11 mouse cellular contexts compared by ENCODE assay signal in the genomic region with DNA sequence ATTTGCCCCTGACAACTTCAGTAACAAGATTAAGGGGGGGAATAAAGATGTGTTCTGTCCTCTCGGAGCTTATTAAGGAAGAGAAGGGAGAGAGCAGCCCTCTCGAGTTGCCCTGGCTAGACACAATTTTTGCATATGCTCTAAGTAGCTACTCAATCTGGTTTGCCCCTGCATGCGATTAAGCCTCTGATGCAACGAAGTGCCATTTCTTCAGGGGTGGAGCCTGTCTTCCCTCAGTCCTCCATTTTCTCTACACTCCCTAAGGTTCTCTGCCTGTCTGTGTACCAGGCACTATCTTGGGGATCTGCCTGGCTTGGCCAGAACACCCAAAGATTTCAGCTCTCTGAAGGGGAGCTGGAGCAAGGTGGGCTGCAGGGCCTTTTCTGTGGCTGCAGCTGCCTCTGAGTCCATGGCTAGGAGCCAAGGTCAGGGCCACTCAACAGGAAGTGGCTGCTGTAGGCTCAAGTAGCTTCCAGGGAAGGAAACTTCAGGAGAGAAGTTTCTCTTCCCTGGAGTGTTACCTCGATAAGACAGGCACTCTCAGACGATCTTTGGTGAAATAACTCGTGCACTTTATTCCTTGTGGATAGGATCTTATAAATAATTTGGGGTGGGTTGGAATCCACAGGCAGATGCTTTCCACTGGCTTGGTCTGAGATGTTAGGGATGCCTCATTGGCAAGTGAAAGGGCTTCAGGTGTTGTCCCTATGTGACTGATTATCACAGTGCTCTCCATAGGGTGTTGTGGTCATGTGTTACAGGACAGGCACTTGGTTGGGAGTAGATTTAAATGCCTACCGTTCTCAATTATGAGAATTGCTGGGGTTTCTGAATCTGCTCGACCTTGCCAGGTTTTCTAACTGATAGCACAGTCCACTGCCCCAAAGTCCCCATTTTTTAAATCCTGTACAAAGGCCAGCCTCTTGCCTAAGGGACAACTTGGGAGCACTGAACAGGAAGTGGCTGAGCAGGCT. TPM values are rescaled to one million over a fixed set of nuclear protein-coding genes. Genes with fewer than 3 reads are reported as not detected.
DNase-seq lines count a peak whose midpoint lies in the region; ATAC-seq and TF ChIP-seq lines count a peak whose summit lies in the region.
"Had no signal": no experiment of that assay in that cellular context is flagged by ENCODE, and none has a peak within 500 bp of the region (broad histone marks: within the 10 kb centered on the region; RNA-seq: fewer than 3 reads in every experiment).

No protein-coding gene starts in this region.

- ATAC-seq in heart, embryonic 16.5 days (replicated peaks; ENCODE audit: extremely low read depth, insufficient read depth, low FRiP score): peak; percentile 49; the same call in 1 of the 2 replicates
- ATAC-seq in lung, embryonic 16.5 days (ENCODE audit: low read depth): 0 out of 2 replicates have a peak, but pooled peaks have one; percentile 37
- no peak for ATAC-seq in neural tube, embryonic 15.5 days (ENCODE audit: low FRiP score)
- ATAC-seq: liver, postnatal 0 days had no signal

- H3K9ac ChIP-seq in heart, embryonic 16.5 days (ENCODE audit: low read length): no peak overlapping the region
- no peak overlapping the region for H3K9ac ChIP-seq in heart, adult 2 months (ENCODE audit: low read depth, low read length)
- H3K9ac ChIP-seq in MEL (ENCODE audit: control insufficient read depth, low read depth, low read length, poor library complexity, severe bottlenecking): peak overlapping the region; percentile 11; the same call in 1 of the 2 replicates
- H3K9ac ChIP-seq in lung, embryonic 16.5 days (ENCODE audit: low read length): no peak overlapping the region
- no peak overlapping the region for H3K9ac ChIP-seq in neural tube, embryonic 15.5 days (replicated peaks)
- H3K9ac ChIP-seq: limb, embryonic 12.5 days; liver, postnatal 0 days had no signal

- intact Hi-C loops in heart, adult 2 months (cut with DNase I): no loop called here

- 0 out of 2 replicates have a peak, but pooled peaks cover 4% of the 10 kb centered on the region for H3K4me1 ChIP-seq in heart, embryonic 16.5 days (ENCODE audit: control insufficient read depth, insufficient read depth, low read length)
- H3K4me1 ChIP-seq in heart, adult 2 months (ENCODE audit: control insufficient read depth, insufficient read depth, low read length): 0 out of 2 replicates have a peak, but pooled peaks cover 1% of the 10 kb centered on the region
- peaks cover 6 to 13% of the 10 kb centered on the region in 2 experiments; a peak in 3 of 4 replicates for H3K4me1 ChIP-seq in MEL (ENCODE audit: control insufficient read depth in 1 of 2, insufficient read depth in 2 of 2, low read length in 2 of 2)
- H3K4me1 ChIP-seq in lung, embryonic 16.5 days (replicated peaks; ENCODE audit: control insufficient read depth, insufficient read depth, low read length): peaks cover 7% of the 10 kb centered on the region; the same call in 1 of the 2 replicates
- H3K4me1 ChIP-seq in neural tube, embryonic 15.5 days: no peaks in the 10 kb centered on the region
- H3K4me1 ChIP-seq: limb, embryonic 12.5 days had no signal

- no peak for TF ChIP-seq POLR2A in heart, adult 2 months (IDR thresholded peaks at IDR 0.05; ENCODE audit: insufficient read depth, low read depth, low read length)
- TF ChIP-seq POLR2A in MEL (IDR thresholded peaks at IDR 0.05; ENCODE audit: control insufficient read depth in 1 of 2, insufficient read depth in 1 of 2, low read depth in 1 of 2, low read length in 2 of 2, poor library complexity in 1 of 2): no peak

- no peak for TF ChIP-seq EP300 in heart, adult 2 months (IDR thresholded peaks at IDR 0.05; ENCODE audit: insufficient read depth, low read depth, low read length)
- no peak for TF ChIP-seq EP300 in MEL (IDR thresholded peaks at IDR 0.05; ENCODE audit: low read depth in 1 of 2, low read length in 2 of 2)

- no peaks in the 10 kb centered on the region for H3K27me3 ChIP-seq in heart, embryonic 16.5 days (ENCODE audit: control insufficient read depth, insufficient read depth, low read length)
- H3K27me3 ChIP-seq in heart, adult 2 months (ENCODE audit: control insufficient read depth, insufficient read depth, low read length): no peaks in the 10 kb centered on the region
- no peaks in the 10 kb centered on the region for H3K27me3 ChIP-seq in MEL (ENCODE audit: control insufficient read depth in 1 of 2, insufficient read depth in 2 of 2, low read length in 2 of 2)
- no peaks in the 10 kb centered on the region for H3K27me3 ChIP-seq in lung, embryonic 16.5 days (ENCODE audit: control insufficient read depth, insufficient read depth, low read depth, low read length)
- H3K27me3 ChIP-seq in neural tube, embryonic 15.5 days (replicated peaks): no peaks in the 10 kb centered on the region
- H3K27me3 ChIP-seq: limb, embryonic 12.5 days had no signal

- H3K27ac ChIP-seq in heart, embryonic 16.5 days (ENCODE audit: low read length): no peak overlapping the region
- no peak overlapping the region for H3K27ac ChIP-seq in heart, adult 2 months
- H3K27ac ChIP-seq in MEL (ENCODE audit: control insufficient read depth, low read depth, low read length): peak overlapping the region; percentile 24; the same call in 1 of the 2 replicates
- H3K27ac ChIP-seq in lung, embryonic 16.5 days (ENCODE audit: low read length): peak overlapping the region; percentile 69
- H3K27ac ChIP-seq in neural tube, embryonic 15.5 days (replicated peaks): no peak overlapping the region
- H3K27ac ChIP-seq: limb, embryonic 12.5 days had no signal

- no peaks in the 10 kb centered on the region for H3K79me2 ChIP-seq in heart, adult 2 months (replicated peaks; ENCODE audit: control insufficient read depth, insufficient read depth, low read length)
- H3K79me2 ChIP-seq in MEL (ENCODE audit: control insufficient read depth, insufficient read depth, low read length, poor library complexity): no peaks in the 10 kb centered on the region

- H3K36me3 ChIP-seq in heart, embryonic 16.5 days (ENCODE audit: control insufficient read depth, insufficient read depth): no peaks in the 10 kb centered on the region
- no peaks in the 10 kb centered on the region for H3K36me3 ChIP-seq in heart, adult 2 months (ENCODE audit: control insufficient read depth, insufficient read depth, low read length)
- peaks cover 0 to 4% of the 10 kb centered on the region in 2 experiments; a peak in 2 of 4 replicates for H3K36me3 ChIP-seq in MEL (ENCODE audit: control insufficient read depth in 1 of 2, insufficient read depth in 2 of 2, low read length in 2 of 2)
- H3K36me3 ChIP-seq in lung, embryonic 16.5 days (ENCODE audit: control insufficient read depth, insufficient read depth, low read length): no peaks in the 10 kb centered on the region
- H3K36me3 ChIP-seq in neural tube, embryonic 15.5 days: no peaks in the 10 kb centered on the region
- H3K36me3 ChIP-seq: limb, embryonic 12.5 days had no signal

- DNase-seq in heart, adult 2 months: no peak
- DNase-seq in 416B (ENCODE audit: low read depth): peak; percentile 52
- peak; percentile 32 for DNase-seq in MEL (ENCODE audit: low read depth, low spot score)
- DNase-seq in adipocyte (ENCODE audit: low spot score): no peak
- no peak for DNase-seq in right cerebral cortex, postnatal 10 days (ENCODE audit: low spot score in 2 of 2)
- DNase-seq: layer of hippocampus, adult 9-11 months; liver, postnatal 0 days had no signal

- no peak for TF ChIP-seq CTCF in heart, adult 2 months (IDR thresholded peaks at IDR 0.05)
- no peak for TF ChIP-seq CTCF in MEL (IDR thresholded peaks at IDR 0.05 in 2 of 3, conservative IDR thresholded peaks at IDR 0.05 in 1 of 3; ENCODE audit: control insufficient read depth in 1 of 3, insufficient read depth in 1 of 3, low read depth in 2 of 3, low read length in 3 of 3, poor library complexity in 1 of 3, severe bottlenecking in 1 of 3)

- 0 out of 2 replicates have a peak, but pooled peaks cover 2% of the 10 kb centered on the region for H3K9me3 ChIP-seq in heart, embryonic 16.5 days (replicated peaks; ENCODE audit: control insufficient read depth, low read length)
- no peaks in the 10 kb centered on the region for H3K9me3 ChIP-seq in MEL (replicated peaks; ENCODE audit: insufficient read depth, low read length)
- no peaks in the 10 kb centered on the region for H3K9me3 ChIP-seq in lung, embryonic 16.5 days (ENCODE audit: control insufficient read depth, low read length)
- no peaks in the 10 kb centered on the region for H3K9me3 ChIP-seq in neural tube, embryonic 15.5 days (replicated peaks)
- H3K9me3 ChIP-seq: limb, embryonic 12.5 days had no signal

- WGBS in heart, embryonic 16.5 days: 55% methylated on average over 9 of the region's 9 CpGs
- 62% methylated on average over 9 of the region's 9 CpGs for WGBS in heart, adult 2 months
- 48% methylated on average over 9 of the region's 9 CpGs for WGBS in lung, embryonic 16.5 days
- 83% methylated on average over 9 of the region's 9 CpGs for WGBS in neural tube, embryonic 15.5 days

- no peak for TF ChIP-seq RAD21 in MEL (IDR thresholded peaks at IDR 0.05; ENCODE audit: low read depth, low read length)

- H3K4me3 ChIP-seq in heart, embryonic 16.5 days (ENCODE audit: low read length): no peak overlapping the region
- no peak overlapping the region for H3K4me3 ChIP-seq in heart, adult 2 months
- no peak overlapping the region for H3K4me3 ChIP-seq in MEL (ENCODE audit: control insufficient read depth in 1 of 2, insufficient read depth in 1 of 2, low read depth in 2 of 2, low read length in 2 of 2)
- H3K4me3 ChIP-seq in lung, embryonic 16.5 days (ENCODE audit: low read length): no peak overlapping the region
- H3K4me3 ChIP-seq in neural tube, embryonic 15.5 days (replicated peaks): no peak overlapping the region
- H3K4me3 ChIP-seq: limb, embryonic 12.5 days had no signal

- no peak overlapping the region for H3K4me2 ChIP-seq in heart, embryonic 16.5 days (ENCODE audit: low read depth, low read length)
- H3K4me2 ChIP-seq in lung, embryonic 16.5 days (ENCODE audit: low read depth, low read length): no peak overlapping the region
- H3K4me2 ChIP-seq in neural tube, embryonic 15.5 days: no peak overlapping the region
- H3K4me2 ChIP-seq: limb, embryonic 12.5 days had no signal

TF ChIP-seq in MEL, 35 proteins besides CTCF, POLR2A, EP300 and RAD21 (continues in another document):
- no peak for TF ChIP-seq POLR2AphosphoS2 (IDR thresholded peaks at IDR 0.05; ENCODE audit: low read length)
- no peak for TF ChIP-seq E2F4 (IDR thresholded peaks at IDR 0.05; ENCODE audit: borderline replicate concordance, low read depth, low read length)
- TF ChIP-seq ZKSCAN1 (IDR thresholded peaks at IDR 0.05; ENCODE audit: low read depth, low read length): no peak

RNA-seq across cellular contexts. Expression of gene Lyst, which starts 40.2 kb away (rescaled TPM):
- 3.2 TPM in 2 replicates for polyA plus RNA-seq in heart, embryonic 16.5 days (2015; fragmentation: Nextera tagmentation; extraction: Ambion mirVana)
- total RNA-seq in heart, adult 2 months (2021): 1 to 10 TPM; 6.7 to 6.8 TPM
- 2.0 and 3.1 TPM in 2 replicates for polyA plus RNA-seq in heart, adult 2 months (2012; rRNA removed)
- 2.9 and 3.0 TPM in 2 replicates for total RNA-seq in MEL (2012; rRNA removed)
- 1 to 10 TPM in 1 of 2 experiments, not detected in 1; 3.1 TPM for polyA plus RNA-seq in MEL (2012; ENCODE audit: insufficient read depth in 1 of 2, insufficient read length in 2 of 2, low read depth in 1 of 2, low replicate concordance in 2 of 2, missing spikeins in 1 of 2)
- polyA plus RNA-seq in lung, embryonic 16.5 days (2015; fragmentation: Nextera tagmentation; extraction: Ambion mirVana): 5.4 and 6.1 TPM in 2 replicates
- polyA plus RNA-seq in neural tube, embryonic 15.5 days (2015; fragmentation: Nextera tagmentation; extraction: Ambion mirVana): 4.0 and 4.7 TPM in 2 replicates

Comparison
In these comparisons a context has a peak if more than half of its experiments do, and no peak if none do; other contexts are left out.
1. H3K27ac ChIP-seq: peak in MEL (single experiment) and lung, embryonic 16.5 days (single experiment); none in heart, embryonic 16.5 days (single experiment), heart, adult 2 months (single experiment) and neural tube, embryonic 15.5 days (single experiment).
2. DNase-seq: peak in 416B (single experiment) and MEL (single experiment); none in heart, adult 2 months (0 of 2), adipocyte (single experiment) and right cerebral cortex, postnatal 10 days (0 of 2).